Mouse (Mus musculus): ENCODE measurements around the gene Ptar1. TPM values are rescaled to one million over a fixed set of nuclear protein-coding genes. Genes with fewer than 3 reads are reported as not detected.

Ptar1 gene
- total and polyA plus RNA-seq, 2 experiments from 2014 or later = 4.1 to 17.0 TPM

DNA sequence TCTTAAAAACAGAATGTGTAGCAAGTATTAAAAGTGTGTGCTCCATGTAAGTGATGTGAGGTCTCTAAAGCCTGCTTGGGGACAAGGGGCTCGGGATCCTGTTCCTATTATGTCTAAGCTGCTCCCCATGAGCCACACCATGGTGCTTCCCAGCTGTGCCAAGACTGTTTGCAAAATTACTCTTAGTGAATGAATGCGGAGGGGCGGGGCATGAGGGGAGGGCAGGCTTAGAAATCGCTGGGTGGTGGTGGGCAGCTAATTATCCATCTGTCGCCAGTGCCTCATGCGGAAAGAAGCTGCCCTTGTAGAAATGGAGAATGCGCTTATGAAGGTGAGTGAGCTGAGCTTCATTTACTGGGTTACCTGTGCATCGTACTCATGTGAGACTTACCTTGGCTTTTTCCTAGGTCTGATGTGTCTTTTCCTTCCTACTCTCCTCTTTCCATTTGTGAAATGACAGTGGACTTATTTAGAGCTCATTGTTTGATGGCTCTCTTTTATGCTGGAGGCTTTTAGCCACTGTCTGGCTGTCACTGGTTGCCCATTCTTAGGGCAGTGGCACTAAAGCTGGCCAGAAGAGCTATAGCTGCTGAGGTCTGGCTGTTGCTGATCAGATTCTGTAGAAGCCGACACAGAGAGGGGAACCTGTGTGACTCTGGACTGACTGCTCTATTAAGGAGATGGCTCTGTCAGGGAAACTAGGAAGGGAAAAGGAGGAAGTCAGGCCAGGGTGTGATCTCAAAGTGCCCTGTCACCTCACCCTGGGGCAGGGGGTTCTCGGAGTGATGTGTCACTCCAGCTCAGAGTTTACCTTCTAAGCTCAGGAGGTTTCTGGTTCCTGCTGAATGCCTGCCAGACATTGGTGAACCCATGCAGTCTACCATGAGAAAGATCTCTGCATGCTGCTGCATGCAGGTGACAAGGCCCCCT lies 83.5 kb downstream of the Ptar1 start:
- DNase-seq (ENCODE audit: low spot score) = no peak
- no peaks in the 10 kb centered on the region for H3K27me3 ChIP-seq (ENCODE audit: control insufficient read depth, insufficient read depth, low read length)
- no peak overlapping the region for H3K27ac ChIP-seq (ENCODE audit: low read depth)
- no peaks in the 10 kb centered on the region for H3K9me3 ChIP-seq (replicated peaks; ENCODE audit: control insufficient read depth, low read length)
- H3K4me1 ChIP-seq (ENCODE audit: control insufficient read depth, insufficient read depth) = no peaks in the 10 kb centered on the region
- no peak overlapping the region for H3K4me2 ChIP-seq (ENCODE audit: low read depth, low read length)
- TF ChIP-seq EP300 (IDR thresholded peaks at IDR 0.05; ENCODE audit: low read depth) (no peak), CTCF (IDR thresholded peaks at IDR 0.05; ENCODE audit: low read depth) (no peak)
- no peak overlapping the region for H3K9ac ChIP-seq (replicated peaks; ENCODE audit: low read depth, low read length)
- no peak for ATAC-seq (ENCODE audit: insufficient read depth, low read depth)
- H3K36me3 ChIP-seq (replicated peaks; ENCODE audit: control insufficient read depth, insufficient read depth, low read length) = no peaks in the 10 kb centered on the region
- 69% methylated on average over 10 of the region's 10 CpGs for WGBS
- H3K4me3 ChIP-seq (ENCODE audit: low read depth, low read length) = no peak overlapping the region

DNA sequence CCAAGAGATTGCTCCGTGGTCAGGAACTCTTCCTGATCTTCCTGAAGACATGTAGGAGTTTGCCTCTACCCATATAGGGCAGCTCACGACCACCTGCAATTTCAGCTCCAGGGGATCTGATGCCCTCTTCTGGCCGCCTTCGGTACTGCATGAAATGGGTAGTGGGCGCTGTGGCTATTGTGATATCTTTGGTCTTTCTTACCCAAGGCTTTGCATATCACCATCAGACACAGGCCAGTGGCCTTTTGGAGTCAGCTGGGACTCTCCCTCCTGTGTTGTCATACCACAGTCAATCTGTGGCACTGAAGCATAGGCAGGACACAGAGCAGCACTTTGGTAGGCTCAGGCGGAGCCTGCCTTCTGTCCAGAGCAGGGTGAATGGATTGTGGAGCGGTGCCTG lies 84.7 kb downstream of the Ptar1 start:
- no peak for TF ChIP-seq EP300 (IDR thresholded peaks at IDR 0.05; ENCODE audit: low read depth)
- TF ChIP-seq CTCF (IDR thresholded peaks at IDR 0.05; ENCODE audit: low read depth) = peak; percentile 41
- Histone ChIP-seq H3K4me3 (ENCODE audit: low read depth, low read length) (no peak overlapping the region), H3K36me3 (replicated peaks; ENCODE audit: control insufficient read depth, insufficient read depth, low read length) (no peaks in the 10 kb centered on the region), H3K27me3 (ENCODE audit: control insufficient read depth, insufficient read depth, low read length) (no peaks in the 10 kb centered on the region), H3K4me2 (ENCODE audit: low read depth, low read length) (no peak overlapping the region), H3K9me3 (replicated peaks; ENCODE audit: control insufficient read depth, low read length) (no peaks in the 10 kb centered on the region), H3K9ac (replicated peaks; ENCODE audit: low read depth, low read length) (no peak overlapping the region), H3K27ac (ENCODE audit: low read depth) (no peak overlapping the region), H3K4me1 (ENCODE audit: control insufficient read depth, insufficient read depth) (no peaks in the 10 kb centered on the region)
- 65% methylated on average over 7 of the region's 7 CpGs for WGBS
- DNase-seq (ENCODE audit: low spot score) (no peak), ATAC-seq (ENCODE audit: insufficient read depth, low read depth) (no peak)

DNA sequence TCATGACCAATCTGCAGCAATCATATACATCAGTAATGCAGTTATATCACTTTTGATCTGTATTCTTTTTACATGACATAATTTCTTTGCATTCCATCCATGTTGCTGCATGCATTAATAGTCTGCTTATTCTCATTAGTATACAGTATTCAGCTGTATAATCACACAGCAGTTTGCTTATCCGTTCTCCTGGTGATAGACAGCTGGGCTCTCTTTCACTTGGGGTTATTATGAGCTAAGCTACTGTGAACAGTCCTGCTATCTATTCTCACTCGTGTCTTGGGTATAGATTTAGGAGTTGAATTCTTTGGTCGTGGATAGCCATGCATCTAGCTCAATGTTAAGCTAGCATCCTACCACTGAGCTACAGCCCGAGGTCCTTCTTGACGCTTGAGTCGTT lies 88.1 kb downstream of the Ptar1 start:
- TF ChIP-seq EP300 (IDR thresholded peaks at IDR 0.05; ENCODE audit: low read depth) (no peak), CTCF (IDR thresholded peaks at IDR 0.05; ENCODE audit: low read depth) (no peak)
- Histone ChIP-seq H3K27ac (ENCODE audit: low read depth) (no peak overlapping the region), H3K9ac (replicated peaks; ENCODE audit: low read depth, low read length) (no peak overlapping the region), H3K27me3 (ENCODE audit: control insufficient read depth, insufficient read depth, low read length) (no peaks in the 10 kb centered on the region), H3K9me3 (replicated peaks; ENCODE audit: control insufficient read depth, low read length) (no peaks in the 10 kb centered on the region), H3K4me2 (ENCODE audit: low read depth, low read length) (no peak overlapping the region), H3K4me1 (ENCODE audit: control insufficient read depth, insufficient read depth) (no peaks in the 10 kb centered on the region), H3K36me3 (replicated peaks; ENCODE audit: control insufficient read depth, insufficient read depth, low read length) (no peaks in the 10 kb centered on the region), H3K4me3 (ENCODE audit: low read depth, low read length) (no peak overlapping the region)
- DNase-seq (ENCODE audit: low spot score) (no peak), ATAC-seq (ENCODE audit: insufficient read depth, low read depth) (no peak)
- WGBS = 73% methylated on average over 6 of the region's 6 CpGs

DNA sequence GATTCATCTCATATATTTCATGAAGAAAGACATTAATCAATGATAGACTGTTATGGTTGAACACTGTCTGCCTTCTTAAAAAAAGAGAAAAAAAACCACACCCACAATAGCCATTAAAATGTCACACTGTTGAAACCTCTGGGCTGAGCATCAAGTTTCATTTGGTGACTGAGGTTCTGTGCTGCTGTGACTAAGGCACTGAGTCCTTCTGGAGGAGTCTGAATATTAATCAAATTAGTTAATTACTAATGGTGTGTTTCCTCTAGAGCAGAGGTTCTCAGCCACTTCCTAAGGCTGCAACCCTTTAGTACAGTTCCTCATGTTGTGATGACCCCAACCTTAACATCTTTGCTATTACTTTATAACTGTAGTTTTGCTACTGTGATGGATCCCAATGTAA lies 91.9 kb downstream of the Ptar1 start:
- no peak for TF ChIP-seq EP300 (IDR thresholded peaks at IDR 0.05; ENCODE audit: low read depth)
- no peak for TF ChIP-seq CTCF (IDR thresholded peaks at IDR 0.05; ENCODE audit: low read depth)
- no peak overlapping the region for H3K4me3 ChIP-seq (ENCODE audit: low read depth, low read length)
- H3K27ac ChIP-seq (ENCODE audit: low read depth) = no peak overlapping the region
- H3K9ac ChIP-seq (replicated peaks; ENCODE audit: low read depth, low read length) = no peak overlapping the region
- no peaks in the 10 kb centered on the region for H3K27me3 ChIP-seq (ENCODE audit: control insufficient read depth, insufficient read depth, low read length)
- no peaks in the 10 kb centered on the region for H3K4me1 ChIP-seq (ENCODE audit: control insufficient read depth, insufficient read depth)
- ATAC-seq (ENCODE audit: insufficient read depth, low read depth) (no peak), DNase-seq (ENCODE audit: low spot score) (no peak)
- H3K4me2 ChIP-seq (ENCODE audit: low read depth, low read length) = no peak overlapping the region
- no peaks in the 10 kb centered on the region for H3K9me3 ChIP-seq (replicated peaks; ENCODE audit: control insufficient read depth, low read length)
- no peaks in the 10 kb centered on the region for H3K36me3 ChIP-seq (replicated peaks; ENCODE audit: control insufficient read depth, insufficient read depth, low read length)

DNA sequence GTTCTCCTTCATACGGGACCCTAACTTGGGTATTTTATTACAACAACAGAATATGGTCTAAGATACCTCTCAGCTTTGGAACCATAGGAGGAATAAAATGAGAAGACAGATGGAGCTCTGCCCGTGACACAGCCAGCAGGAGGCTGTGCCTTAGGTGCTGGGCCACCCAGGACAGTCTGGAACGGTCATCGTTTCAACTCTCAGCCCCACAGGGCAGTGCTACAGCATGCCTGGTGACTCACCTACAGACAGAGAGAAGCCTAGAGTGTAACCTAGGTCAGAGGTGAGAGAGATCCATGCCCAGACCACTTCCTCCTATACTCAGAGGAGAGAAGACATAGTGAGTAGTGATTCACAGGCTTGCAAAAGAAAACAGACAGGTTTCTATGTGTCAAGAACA lies 92.9 kb downstream of the Ptar1 start:
- Histone ChIP-seq H3K27me3 (ENCODE audit: control insufficient read depth, insufficient read depth, low read length) (no peaks in the 10 kb centered on the region), H3K9me3 (replicated peaks; ENCODE audit: control insufficient read depth, low read length) (no peaks in the 10 kb centered on the region), H3K9ac (replicated peaks; ENCODE audit: low read depth, low read length) (no peak overlapping the region), H3K36me3 (replicated peaks; ENCODE audit: control insufficient read depth, insufficient read depth, low read length) (no peaks in the 10 kb centered on the region), H3K4me1 (ENCODE audit: control insufficient read depth, insufficient read depth) (no peaks in the 10 kb centered on the region), H3K27ac (ENCODE audit: low read depth) (no peak overlapping the region), H3K4me2 (ENCODE audit: low read depth, low read length) (no peak overlapping the region), H3K4me3 (ENCODE audit: low read depth, low read length) (no peak overlapping the region)
- no peak for DNase-seq (ENCODE audit: low spot score)
- TF ChIP-seq CTCF (IDR thresholded peaks at IDR 0.05; ENCODE audit: low read depth) = no peak
- TF ChIP-seq EP300 (IDR thresholded peaks at IDR 0.05; ENCODE audit: low read depth) = no peak
- 80% methylated on average over 4 of the region's 4 CpGs for WGBS
- ATAC-seq (ENCODE audit: insufficient read depth, low read depth) = no peak

Other genes starting within 250 kb of the Ptar1 start
- gene Mamdc2, start 239.0 kb upstream of the Ptar1 start, total RNA-seq (2014; rRNA removed; ENCODE audit: low replicate concordance) = 2.2 and 2.8 TPM in 2 replicates
- gene Mamdc2, start 239.0 kb upstream of the Ptar1 start, polyA plus RNA-seq (2015; fragmentation: Nextera tagmentation; extraction: Ambion mirVana) = 1.1 and 1.5 TPM in 2 replicates
- gene 1700028P14Rik, start 34.6 kb upstream of the Ptar1 start, total RNA-seq (2014; rRNA removed; ENCODE audit: low replicate concordance) = not detected in 2 replicates
- gene 1700028P14Rik, start 34.6 kb upstream of the Ptar1 start, polyA plus RNA-seq (2015; fragmentation: Nextera tagmentation; extraction: Ambion mirVana) = 0.32 TPM in 1 of 2 replicates, not detected in the other
- 2.4 and 4.0 TPM in 2 replicates for gene Apba1, start 71.5 kb downstream of the Ptar1 start, total RNA-seq (2014; rRNA removed; ENCODE audit: low replicate concordance)
- gene Apba1, start 71.5 kb downstream of the Ptar1 start, polyA plus RNA-seq (2015; fragmentation: Nextera tagmentation; extraction: Ambion mirVana) = 0.32 and 0.36 TPM in 2 replicates